Mouse (Mus musculus) layer of hippocampus, postnatal 10 days (tissue): ENCODE data around the gene Pkm. TPM values are rescaled to one million over a fixed set of nuclear protein-coding genes. Genes with fewer than 3 reads are reported as not detected.

ENCODE experiments used
- DNase-seq, 2 experiments: peaks; one replicate each; pipeline ENCODE4 v3.0.0; 2021; ENCODE audit warnings: low spot score in 2 of 2
- long read RNA-seq: library from polyadenylated mRNA; stranded (forward); transcript quantifications from one replicate; pipeline ENCODE4 v2.0.0, GENCODE M21; 2023
- total RNA-seq, 2 experiments: library from RNA; stranded (reverse); gene quantifications; 2 replicates each; pipeline ENCODE4 v1.2.3; 2021

Pkm gene
- total RNA-seq: 100 to 1,000 TPM; 761 to 808 TPM
- long read RNA-seq, transcript Pkm-202 (11 exons, 2,041 nt): major isoform, 649 of 946 reads
- long read RNA-seq, transcript Pkm-201 (11 exons, 2,432 nt): minor isoform, 170 of 946 reads
- long read RNA-seq, partial matches to known transcripts: 105 of 946 reads
- long read RNA-seq, other reads (novel, unspliced or antisense): 22 of 946 reads

DNA sequence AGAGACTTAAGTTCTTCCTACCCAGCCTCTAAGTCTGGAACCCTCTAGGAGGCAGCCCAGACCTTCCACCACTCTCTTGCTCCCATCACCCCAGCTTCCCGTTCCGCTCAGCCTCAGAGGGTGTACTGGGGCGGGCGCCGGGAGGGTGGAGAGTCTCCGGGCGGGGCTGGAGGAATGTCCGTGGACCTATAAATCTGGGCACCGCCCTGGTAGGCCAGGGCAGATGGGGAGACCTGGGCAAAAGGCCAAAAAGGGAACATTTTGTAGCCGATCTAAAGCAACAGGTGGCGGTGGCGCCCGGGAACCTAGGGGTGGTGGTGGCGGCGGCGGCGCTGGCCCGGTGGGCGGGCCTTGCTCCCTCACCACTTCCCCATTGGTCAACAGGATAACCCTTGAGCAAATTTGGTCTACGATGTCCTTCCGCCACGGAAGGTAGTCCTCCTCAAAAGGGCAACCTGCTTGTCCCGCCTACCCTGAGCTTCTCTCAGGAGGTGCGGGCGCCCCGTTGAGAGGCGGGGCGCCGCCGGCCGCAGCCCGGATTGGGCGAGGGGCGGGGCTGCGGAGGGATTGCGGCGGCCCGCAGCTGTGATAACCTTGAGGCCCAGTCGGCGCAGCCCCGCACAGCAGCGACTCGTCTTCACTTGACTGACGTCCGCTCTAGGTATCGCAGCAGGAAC lies at the start of gene Pkm:
TSS of gene Pkm (plus strand) at position 411 of the 677 bp plus-strand sequence.
- DNase-seq: peak; percentile 95

DNA sequence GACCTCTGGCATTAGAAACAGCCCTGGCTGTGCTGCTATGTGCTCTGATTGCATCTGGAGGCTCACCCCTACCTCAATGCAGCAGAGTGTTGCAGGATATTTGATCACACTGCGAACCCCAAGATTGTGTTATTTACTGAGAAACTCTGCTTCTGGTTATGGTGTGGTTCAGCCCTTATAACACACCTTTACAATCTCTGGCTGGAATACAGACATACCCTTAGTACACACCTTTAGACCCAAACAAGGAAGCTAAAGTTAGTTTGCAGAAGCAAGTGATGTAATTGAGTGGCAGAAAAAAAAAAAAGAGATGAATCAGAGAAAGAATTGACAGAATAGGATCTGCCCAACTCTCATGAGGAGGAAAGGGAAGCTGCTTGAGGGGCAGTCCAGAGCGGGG lies 45.2 kb upstream of the Pkm start:
- no peak for DNase-seq

GRCm38 (mm10) chr9:59615797-59616196 lies 40.4 kb upstream of the Pkm start:
- no peak for DNase-seq

DNA sequence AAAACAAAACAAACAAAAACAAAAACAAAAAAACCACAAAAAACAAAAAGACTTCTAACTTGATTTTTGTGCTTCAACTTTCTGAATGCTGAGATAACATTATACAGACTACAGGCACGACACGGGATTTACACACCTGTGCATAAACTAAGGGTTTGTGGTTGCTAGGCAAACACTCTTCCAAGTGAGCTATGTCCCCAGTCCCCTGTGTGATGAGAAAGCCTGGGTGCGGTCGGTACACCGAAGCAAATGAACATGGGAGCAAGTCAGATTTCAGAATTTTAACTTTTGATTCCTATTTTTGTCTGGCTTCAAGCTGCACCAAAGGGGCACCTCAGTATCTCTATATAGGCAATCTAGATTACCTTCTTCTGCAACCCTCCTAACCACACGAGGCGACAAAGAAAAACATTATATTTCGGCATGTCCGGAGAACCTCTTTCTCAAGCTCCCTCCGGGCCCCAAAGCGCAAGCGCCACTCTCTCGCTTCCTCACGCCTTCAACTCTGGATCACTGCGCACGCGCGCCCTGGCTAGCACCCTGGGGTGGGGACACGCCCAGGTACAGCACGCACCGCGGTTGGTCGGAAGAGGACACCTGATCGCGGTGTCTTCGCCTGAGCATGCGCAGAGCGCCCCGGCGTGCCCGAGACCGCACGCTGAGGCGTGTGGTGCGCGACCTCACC lies 39.4 kb upstream of the Pkm start, which contains the start of gene Parp6:
TSS of gene Parp6 (plus strand) at position 663 of the 685 bp plus-strand sequence.
- peak; percentile 99 to 100 for DNase-seq

- no peak for DNase-seq
Observed at GRCm38 (mm10) chr9:59617307-59617973, 38.7 kb upstream of the Pkm start.

DNA sequence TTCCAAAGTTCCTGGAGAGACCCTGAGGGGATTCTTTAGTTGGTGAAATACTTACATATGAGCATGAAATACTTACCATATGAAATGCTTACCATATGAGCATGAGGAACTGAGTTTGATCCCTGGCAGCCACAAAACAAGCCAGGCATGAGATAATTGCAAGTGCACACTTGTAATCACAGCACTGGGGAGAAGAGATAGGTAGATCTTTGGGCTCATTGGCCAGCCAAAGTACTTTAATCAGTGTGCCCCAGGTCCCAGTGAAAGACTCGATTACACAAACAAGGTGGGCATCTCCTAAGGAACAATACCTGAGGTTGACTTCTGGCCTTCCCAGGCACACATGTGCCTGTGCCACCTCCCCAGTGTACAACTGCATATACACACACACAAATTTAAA lies 17.8 kb upstream of the Pkm start:
- DNase-seq: no peak

GRCm38 (mm10) chr9:59639936-59640335 lies 16.2 kb upstream of the Pkm start:
- DNase-seq: no peak

DNA sequence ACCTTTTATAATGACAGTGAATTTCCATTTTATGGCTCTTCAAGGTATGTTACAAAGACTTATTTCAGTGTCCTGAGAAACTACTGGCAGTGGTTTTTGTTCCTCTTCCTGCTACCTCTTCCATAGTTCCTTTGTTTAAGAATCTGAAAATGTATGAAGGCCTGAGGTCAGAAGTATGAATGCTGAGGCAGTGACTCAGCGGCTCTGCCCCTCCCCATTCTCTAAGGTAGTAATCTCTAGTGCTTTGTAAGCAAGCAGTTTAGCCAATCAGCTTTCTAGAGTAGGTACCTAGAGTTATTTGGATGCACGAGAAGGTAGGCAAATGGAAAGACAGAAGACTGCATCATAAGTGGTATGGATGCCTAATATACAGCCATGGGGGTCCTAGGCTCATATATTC lies 14.8 kb upstream of the Pkm start:
- no peak for DNase-seq

- DNase-seq: no peak
Observed at GRCm38 (mm10) chr9:59649911-59650310, 6.3 kb upstream of the Pkm start.

GRCm38 (mm10) chr9:59653371-59653770 lies 2.8 kb upstream of the Pkm start:
- DNase-seq: no peak

DNA sequence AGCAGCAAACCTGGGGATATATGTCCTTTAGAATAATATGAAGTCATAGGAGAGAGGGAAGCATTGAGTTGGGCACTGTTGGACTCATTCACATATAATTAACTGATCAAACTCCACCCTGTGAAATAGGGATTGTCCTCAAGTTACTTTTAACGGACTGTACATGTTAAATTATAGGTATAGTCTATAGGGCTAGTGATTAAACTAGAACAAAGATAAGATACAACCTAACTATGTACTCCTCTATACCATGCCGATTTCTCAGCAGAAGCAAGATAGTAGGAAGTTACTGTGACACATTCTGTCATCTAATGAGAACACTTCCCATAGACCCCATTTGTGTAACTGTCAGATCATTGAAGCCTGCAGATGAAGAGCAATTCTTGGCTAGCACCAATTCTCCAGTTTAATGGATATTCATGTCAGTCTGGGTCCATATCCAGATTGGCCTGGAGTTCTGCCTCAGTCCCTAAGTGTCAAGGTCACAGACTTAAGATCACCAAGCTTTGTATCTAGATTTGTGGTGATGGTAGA lies 1.7 kb upstream of the Pkm start:
- no peak for DNase-seq

GRCm38 (mm10) chr9:59656635-59657617 lies 758 bp downstream of the Pkm start:
- DNase-seq: peak; percentile 90 to 93

GRCm38 (mm10) chr9:59658146-59658545 lies 2.0 kb downstream of the Pkm start:
- DNase-seq: no peak

DNA sequence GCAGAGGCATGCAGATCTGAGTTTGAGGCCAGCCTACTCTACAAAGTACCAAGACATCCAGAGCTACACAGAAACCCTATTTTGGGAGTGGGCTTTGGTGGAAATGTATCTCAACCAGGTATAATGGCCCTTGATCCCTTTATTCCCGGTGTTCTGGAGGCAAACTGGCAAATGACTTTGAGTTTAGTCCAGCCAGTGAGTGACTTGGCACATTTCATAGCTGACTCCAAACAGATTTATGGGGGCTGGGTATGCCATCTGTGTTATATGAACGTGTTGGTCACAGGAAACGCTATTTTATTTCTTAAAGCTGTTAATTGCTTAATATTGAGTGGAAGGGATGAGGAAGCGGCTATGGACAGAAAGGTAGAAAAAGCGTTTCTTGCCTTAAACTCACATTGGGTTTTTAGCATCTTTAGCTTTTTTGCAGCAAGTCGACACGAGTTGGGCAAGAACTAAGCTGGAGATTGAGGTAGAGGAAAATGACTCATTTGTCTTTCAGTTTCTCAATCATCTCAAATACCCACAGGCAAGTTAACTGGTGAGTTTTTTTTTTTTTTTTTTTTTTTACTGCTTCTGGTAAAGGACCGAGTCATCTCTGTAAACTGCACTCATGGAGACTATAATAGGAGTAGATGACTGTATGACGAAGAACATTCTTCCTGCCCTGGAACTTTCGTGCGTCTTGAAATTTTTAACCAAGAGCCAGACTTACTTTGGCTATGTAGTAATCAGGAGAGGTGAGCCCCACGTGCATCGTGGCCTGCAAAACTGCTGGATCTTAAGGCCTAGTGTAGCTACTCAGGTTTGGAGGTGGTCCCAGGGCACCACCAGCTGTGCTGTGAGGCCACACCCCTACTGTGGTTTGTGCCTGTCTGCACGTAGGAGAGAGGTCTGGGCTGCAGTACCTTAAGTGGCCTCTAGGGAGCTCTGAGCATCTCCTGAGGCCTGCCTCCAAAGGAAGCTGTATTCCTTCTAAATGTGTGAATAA lies 3.2 kb downstream of the Pkm start:
- peak; percentile 82 to 84 for DNase-seq

GRCm38 (mm10) chr9:59660421-59660820 lies 4.3 kb downstream of the Pkm start:
- DNase-seq: peak; percentile 53 to 58

GRCm38 (mm10) chr9:59661298-59661975 lies 5.3 kb downstream of the Pkm start:
- peak in 1 of 2 experiments; percentile 16 for DNase-seq

GRCm38 (mm10) chr9:59663226-59663625 lies 7.1 kb downstream of the Pkm start:
- DNase-seq: no peak

GRCm38 (mm10) chr9:59663957-59664356 lies 7.8 kb downstream of the Pkm start:
- DNase-seq: no peak
